Mouse (Mus musculus): Measurements from ENCODE around the gene Lgr6. TPM values are rescaled to one million over a fixed set of nuclear protein-coding genes. Genes with fewer than 3 reads are reported as not detected.

Lgr6 gene
- polyA plus RNA-seq, 1 experiment = 2.3 TPM

DNA sequence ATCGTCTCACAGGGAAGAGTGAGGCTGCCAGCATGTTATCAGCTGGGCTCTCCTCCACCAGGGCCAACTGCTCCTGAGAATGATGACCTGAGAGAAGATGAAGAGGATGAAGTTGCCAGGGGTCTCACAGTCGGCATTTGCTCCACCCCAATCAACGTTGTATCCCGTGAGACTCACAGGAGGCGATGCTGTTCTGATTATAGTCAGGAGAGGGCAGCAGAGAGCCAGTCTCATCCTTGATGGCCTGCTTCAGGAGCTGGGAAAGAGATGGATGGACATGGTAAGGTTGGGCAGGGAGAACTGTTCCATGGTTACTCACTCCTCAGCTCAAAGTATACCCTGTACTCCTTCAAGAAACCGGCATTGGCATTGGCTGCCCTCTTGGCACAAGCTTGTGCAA is 5.0 kb upstream of the Lgr6 start:
- H3K4me3 ChIP-seq (ENCODE audit: insufficient read depth, low read length) = no peak overlapping the region
- TF ChIP-seq CTCF (IDR thresholded peaks at IDR 0.05; ENCODE audit: borderline replicate concordance, insufficient read depth, low read length) (peak; percentile 82), POLR2A (IDR thresholded peaks at IDR 0.05; ENCODE audit: low read depth, low read length) (no peak)
- H3K4me1 ChIP-seq (ENCODE audit: control insufficient read depth, insufficient read depth, low read length) = peaks cover 3% of the 10 kb centered on the region
- H3K27ac ChIP-seq (ENCODE audit: insufficient read depth, low read length) = no peak overlapping the region

DNA sequence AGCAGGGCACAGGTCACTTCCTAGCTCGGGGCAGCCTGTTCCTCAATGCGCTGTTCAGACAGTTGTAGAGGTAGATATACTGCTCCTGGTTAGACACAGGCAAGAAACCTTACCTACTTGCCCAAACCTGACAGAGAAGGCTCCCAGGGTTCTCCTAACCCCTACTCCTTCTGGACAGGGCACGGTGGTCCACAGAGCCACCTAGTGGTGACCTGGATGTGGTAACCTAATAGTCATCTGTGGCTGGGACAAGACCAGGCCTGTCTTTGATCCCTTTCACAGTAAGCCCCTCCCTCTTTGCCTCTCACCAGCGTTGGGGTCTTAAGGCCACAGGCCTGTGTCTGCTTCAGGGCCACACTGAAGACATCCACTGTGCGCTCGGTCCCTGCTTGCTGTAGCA is 3.5 kb upstream of the Lgr6 start:
- H3K4me3 ChIP-seq (ENCODE audit: insufficient read depth, low read length) = no peak overlapping the region
- peaks cover 3% of the 10 kb centered on the region for H3K4me1 ChIP-seq (ENCODE audit: control insufficient read depth, insufficient read depth, low read length)
- H3K27ac ChIP-seq (ENCODE audit: insufficient read depth, low read length) = no peak overlapping the region
- TF ChIP-seq CTCF (IDR thresholded peaks at IDR 0.05; ENCODE audit: borderline replicate concordance, insufficient read depth, low read length) = peak; percentile 67; the same call in 1 of the 2 replicates
- TF ChIP-seq POLR2A (IDR thresholded peaks at IDR 0.05; ENCODE audit: low read depth, low read length) = no peak

DNA sequence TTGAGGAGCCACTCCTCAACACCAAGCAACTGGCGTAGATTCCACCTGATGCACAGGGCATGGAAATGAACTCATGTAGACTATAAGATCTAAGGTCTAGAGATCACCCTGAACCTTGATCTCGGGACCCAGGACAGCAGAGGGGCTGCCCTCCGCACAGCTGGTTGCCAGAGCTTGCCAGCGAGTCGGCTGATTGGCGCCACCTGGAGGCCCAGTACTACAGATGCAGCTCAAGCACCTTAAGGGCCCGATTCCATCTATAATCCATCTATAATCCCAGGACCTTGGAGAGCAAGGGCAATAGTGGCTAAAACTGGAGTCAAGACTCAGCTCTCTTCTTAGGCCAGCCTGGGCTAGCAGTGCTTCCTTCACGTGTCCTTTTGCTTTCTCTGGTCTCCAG is 875 bp upstream of the Lgr6 start:
- no peak overlapping the region for H3K27ac ChIP-seq (ENCODE audit: insufficient read depth, low read length)
- no peak overlapping the region for H3K4me3 ChIP-seq (ENCODE audit: insufficient read depth, low read length)
- TF ChIP-seq CTCF (IDR thresholded peaks at IDR 0.05; ENCODE audit: borderline replicate concordance, insufficient read depth, low read length) = peak; percentile 83
- TF ChIP-seq POLR2A (IDR thresholded peaks at IDR 0.05; ENCODE audit: low read depth, low read length) = no peak

DNA sequence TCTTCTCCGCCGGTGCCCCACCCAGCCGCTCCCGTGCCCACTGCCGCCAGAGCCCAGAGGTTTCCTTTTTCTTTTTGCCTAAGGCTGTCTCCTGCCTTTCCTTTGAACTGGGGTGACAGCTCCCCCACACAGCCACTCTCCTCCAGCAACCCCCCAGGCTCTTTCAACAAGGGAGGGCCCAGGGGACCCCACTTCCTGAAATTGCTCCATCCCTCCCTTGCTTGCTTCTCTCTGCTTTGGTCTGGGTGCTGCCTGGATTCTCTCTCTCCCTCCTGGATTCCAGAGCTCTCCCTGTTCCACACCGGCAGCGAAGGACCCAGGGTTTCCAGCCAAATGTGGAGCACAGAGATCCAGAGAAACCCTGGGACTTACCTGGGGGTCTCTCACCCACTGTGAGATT is 4.7 kb downstream of the Lgr6 start:
- Histone ChIP-seq H3K4me3 (ENCODE audit: insufficient read depth, low read length) (no peak overlapping the region), H3K27ac (ENCODE audit: insufficient read depth, low read length) (no peak overlapping the region), H3K4me1 (ENCODE audit: control insufficient read depth, insufficient read depth, low read length) (0 out of 2 replicates have a peak, but pooled peaks cover 3% of the 10 kb centered on the region)
- TF ChIP-seq POLR2A (IDR thresholded peaks at IDR 0.05; ENCODE audit: low read depth, low read length) (no peak), CTCF (IDR thresholded peaks at IDR 0.05; ENCODE audit: borderline replicate concordance, insufficient read depth, low read length) (no peak)

More for the DNA sequence above, 875 bp upstream of the Lgr6 start:
- no peaks in the 10 kb centered on the region for H3K4me1 ChIP-seq (ENCODE audit: control insufficient read depth, insufficient read depth, low read length)

DNA sequence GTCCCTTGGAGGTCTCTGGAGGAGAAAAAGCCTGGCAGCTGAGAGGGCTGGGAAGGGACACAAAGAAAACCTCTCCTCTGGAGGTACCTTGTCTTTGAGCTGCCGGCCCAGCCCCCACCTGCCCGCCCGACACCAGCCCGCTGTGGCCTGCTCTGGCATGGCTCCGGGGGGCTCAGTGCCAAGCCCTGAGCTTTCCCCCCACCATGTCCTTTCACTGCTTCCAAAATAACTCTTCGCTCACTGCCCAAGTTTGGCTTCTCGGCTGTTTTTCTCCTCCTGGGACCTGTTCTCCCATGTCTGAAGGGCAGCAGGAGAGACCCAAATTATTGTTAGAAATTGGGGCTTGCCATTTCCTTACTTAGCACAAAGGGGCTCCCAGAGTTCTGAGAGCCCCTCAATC is 6.6 kb downstream of the Lgr6 start:
- Histone ChIP-seq H3K27ac (ENCODE audit: insufficient read depth, low read length) (no peak overlapping the region), H3K4me3 (ENCODE audit: insufficient read depth, low read length) (no peak overlapping the region), H3K4me1 (ENCODE audit: control insufficient read depth, insufficient read depth, low read length) (0 out of 2 replicates have a peak, but pooled peaks cover 3% of the 10 kb centered on the region)
- no peak for TF ChIP-seq POLR2A (IDR thresholded peaks at IDR 0.05; ENCODE audit: low read depth, low read length)
- TF ChIP-seq CTCF (IDR thresholded peaks at IDR 0.05; ENCODE audit: borderline replicate concordance, insufficient read depth, low read length) = no peak

DNA sequence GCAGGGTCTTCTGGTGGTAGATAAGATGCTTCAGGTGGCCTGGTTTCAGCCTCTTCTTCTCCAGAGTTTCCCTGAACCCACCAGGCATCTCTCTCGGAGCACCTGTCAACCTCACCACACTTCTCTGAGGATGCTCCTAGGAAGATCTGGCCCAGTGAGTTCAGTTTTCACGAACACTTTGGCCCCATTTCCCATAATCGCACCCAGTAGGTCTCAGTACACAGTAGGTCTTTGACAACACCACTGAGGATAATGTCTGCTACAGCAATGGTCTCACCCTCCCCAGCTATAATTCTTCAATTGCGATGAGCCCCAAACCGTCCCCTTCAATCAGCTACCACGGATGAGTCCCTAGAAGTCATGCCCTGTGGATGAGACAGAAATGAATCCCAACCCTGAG is 7.6 kb downstream of the Lgr6 start:
- TF ChIP-seq POLR2A (IDR thresholded peaks at IDR 0.05; ENCODE audit: low read depth, low read length) (no peak), CTCF (IDR thresholded peaks at IDR 0.05; ENCODE audit: borderline replicate concordance, insufficient read depth, low read length) (no peak)
- no peak overlapping the region for H3K27ac ChIP-seq (ENCODE audit: insufficient read depth, low read length)
- 0 out of 2 replicates have a peak, but pooled peaks cover 3% of the 10 kb centered on the region for H3K4me1 ChIP-seq (ENCODE audit: control insufficient read depth, insufficient read depth, low read length)
- no peak overlapping the region for H3K4me3 ChIP-seq (ENCODE audit: insufficient read depth, low read length)

DNA sequence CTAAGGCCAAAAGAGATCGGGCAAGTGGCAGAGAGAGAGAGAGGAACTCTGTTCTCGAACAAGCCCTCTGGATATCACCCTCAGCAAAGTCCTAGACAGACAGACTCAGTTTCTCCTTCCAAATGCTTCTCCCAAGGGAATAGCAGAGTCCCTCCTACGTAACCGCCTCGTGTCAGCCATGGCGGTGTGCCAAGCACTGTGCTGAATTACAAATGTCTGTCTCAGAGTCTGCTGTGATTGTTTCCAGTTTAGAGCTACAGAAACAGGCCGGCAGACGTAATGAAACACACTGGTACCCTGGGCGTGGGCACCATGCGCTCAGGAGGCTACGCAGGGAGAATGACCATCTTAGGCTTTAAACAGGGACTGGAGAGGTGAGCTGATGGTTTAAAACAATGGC is 8.8 kb downstream of the Lgr6 start:
- TF ChIP-seq CTCF (IDR thresholded peaks at IDR 0.05; ENCODE audit: borderline replicate concordance, insufficient read depth, low read length) = no peak
- no peak for TF ChIP-seq POLR2A (IDR thresholded peaks at IDR 0.05; ENCODE audit: low read depth, low read length)
- Histone ChIP-seq H3K4me1 (ENCODE audit: control insufficient read depth, insufficient read depth, low read length) (0 out of 2 replicates have a peak, but pooled peaks cover 3% of the 10 kb centered on the region), H3K4me3 (ENCODE audit: insufficient read depth, low read length) (no peak overlapping the region), H3K27ac (ENCODE audit: insufficient read depth, low read length) (no peak overlapping the region)

DNA sequence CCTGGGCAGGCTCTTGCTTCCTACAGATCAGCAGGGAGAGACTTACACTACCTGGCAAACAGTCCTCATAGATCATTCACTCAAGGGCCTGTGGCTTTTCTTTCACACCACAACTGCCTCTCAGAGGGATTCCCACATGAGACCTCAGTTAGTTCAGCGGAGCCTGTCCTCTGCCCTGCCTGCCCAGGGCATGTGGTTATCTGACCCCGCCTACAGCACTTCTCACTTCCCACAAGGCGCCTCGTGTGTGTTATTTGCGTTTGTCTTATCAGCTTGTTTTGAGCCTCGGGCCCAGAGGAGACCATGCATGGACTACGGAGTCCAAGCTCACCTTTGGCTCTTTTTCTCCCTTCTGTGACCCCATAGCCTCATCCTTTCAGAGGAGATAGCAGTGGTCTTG is 9.9 kb downstream of the Lgr6 start:
- Histone ChIP-seq H3K4me1 (ENCODE audit: control insufficient read depth, insufficient read depth, low read length) (peaks cover 7% of the 10 kb centered on the region; the same call in 1 of the 2 replicates), H3K27ac (ENCODE audit: insufficient read depth, low read length) (no peak overlapping the region), H3K4me3 (ENCODE audit: insufficient read depth, low read length) (no peak overlapping the region)
- TF ChIP-seq CTCF (IDR thresholded peaks at IDR 0.05; ENCODE audit: borderline replicate concordance, insufficient read depth, low read length) (no peak), POLR2A (IDR thresholded peaks at IDR 0.05; ENCODE audit: low read depth, low read length) (no peak)

DNA sequence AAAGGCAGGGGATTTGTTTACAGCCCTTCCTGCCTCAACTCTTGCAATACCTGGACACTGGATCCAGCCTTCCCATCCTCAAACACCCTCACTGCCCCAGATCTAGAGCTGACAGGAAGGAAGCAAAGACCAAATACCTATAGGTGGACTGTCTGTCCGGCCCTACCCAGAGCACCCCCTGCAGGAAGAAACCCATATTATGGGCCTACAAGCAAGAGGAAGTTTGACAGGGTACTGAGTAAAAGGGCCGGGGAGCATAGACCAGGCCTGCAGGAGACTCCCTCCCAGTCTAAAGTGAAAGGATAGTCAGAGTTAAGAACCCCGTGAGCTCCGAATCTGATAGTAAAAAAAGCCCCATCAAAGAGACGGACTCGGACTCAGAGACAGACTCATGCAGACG is 10.4 kb downstream of the Lgr6 start:
- no peak for TF ChIP-seq CTCF (IDR thresholded peaks at IDR 0.05; ENCODE audit: borderline replicate concordance, insufficient read depth, low read length)
- TF ChIP-seq POLR2A (IDR thresholded peaks at IDR 0.05; ENCODE audit: low read depth, low read length) = no peak
- Histone ChIP-seq H3K4me1 (ENCODE audit: control insufficient read depth, insufficient read depth, low read length) (peaks cover 7% of the 10 kb centered on the region; the same call in 1 of the 2 replicates), H3K4me3 (ENCODE audit: insufficient read depth, low read length) (no peak overlapping the region), H3K27ac (ENCODE audit: insufficient read depth, low read length) (no peak overlapping the region)

DNA sequence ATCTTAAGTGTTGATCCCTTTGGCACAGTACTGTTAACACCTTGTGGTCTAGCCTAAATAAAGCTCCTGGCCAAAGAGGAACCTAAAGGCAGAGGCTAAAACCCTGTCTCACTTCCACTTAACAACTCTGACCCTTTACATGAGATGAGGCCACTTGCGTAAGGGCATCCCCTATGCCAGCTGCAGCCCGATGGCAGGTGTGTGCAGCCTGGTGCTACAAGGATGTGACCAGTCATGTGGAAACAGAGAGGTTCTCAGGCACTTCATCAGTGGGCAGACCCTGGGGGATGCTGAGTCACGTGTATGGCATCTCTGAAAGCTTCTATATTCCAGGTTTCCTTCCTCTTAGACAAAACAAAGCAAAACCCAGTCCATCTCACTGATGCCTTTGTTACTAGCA is 14.2 kb downstream of the Lgr6 start:
- Histone ChIP-seq H3K4me3 (ENCODE audit: insufficient read depth, low read length) (no peak overlapping the region), H3K4me1 (ENCODE audit: control insufficient read depth, insufficient read depth, low read length) (peaks cover 4% of the 10 kb centered on the region; the same call in 1 of the 2 replicates), H3K27ac (ENCODE audit: insufficient read depth, low read length) (no peak overlapping the region)
- TF ChIP-seq CTCF (IDR thresholded peaks at IDR 0.05; ENCODE audit: borderline replicate concordance, insufficient read depth, low read length) (no peak), POLR2A (IDR thresholded peaks at IDR 0.05; ENCODE audit: low read depth, low read length) (no peak)

DNA sequence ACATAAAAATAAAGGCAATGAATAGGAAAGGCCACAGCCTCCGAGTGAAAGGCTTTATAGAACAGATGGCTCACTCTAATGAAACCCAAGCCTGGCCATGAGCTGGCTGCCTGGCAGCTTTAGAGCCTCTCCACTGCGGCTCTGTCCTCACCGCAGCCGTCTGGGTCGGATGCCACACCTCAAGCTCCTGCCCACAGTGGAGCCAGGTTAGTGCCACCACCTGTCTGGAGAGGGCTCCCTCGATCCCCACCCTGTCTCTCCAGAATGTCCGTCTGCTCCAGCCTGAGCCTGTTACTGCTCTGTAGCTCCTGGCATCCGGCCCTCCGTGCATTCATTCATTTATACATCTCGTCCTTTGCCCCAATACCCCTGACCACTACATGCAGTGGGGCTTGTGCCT is 15.4 kb downstream of the Lgr6 start:
- TF ChIP-seq CTCF (IDR thresholded peaks at IDR 0.05; ENCODE audit: borderline replicate concordance, insufficient read depth, low read length) = no peak
- no peak for TF ChIP-seq POLR2A (IDR thresholded peaks at IDR 0.05; ENCODE audit: low read depth, low read length)
- Histone ChIP-seq H3K4me1 (ENCODE audit: control insufficient read depth, insufficient read depth, low read length) (peaks cover 4% of the 10 kb centered on the region; the same call in 1 of the 2 replicates), H3K27ac (ENCODE audit: insufficient read depth, low read length) (no peak overlapping the region), H3K4me3 (ENCODE audit: insufficient read depth, low read length) (no peak overlapping the region)

All from embryonic fibroblast, embryonic 13.5 days (primary cell).